Mouse (Mus musculus): ENCODE data around the gene Gm47996. TPM values are rescaled to one million over a fixed set of nuclear protein-coding genes. Genes with fewer than 3 reads are reported as not detected.

Gm47996 gene
- polyA plus RNA-seq, 1 experiment from 2014 or later = not detected

GRCm38 (mm10) chr1:151236141-151236930 lies 26.4 kb downstream of the Gm47996 start:
- 64% methylated on average over 13 of the region's 13 CpGs for WGBS
- no peaks in the 10 kb centered on the region for H3K9me3 ChIP-seq (ENCODE audit: control insufficient read depth, low read length)
- H3K27ac ChIP-seq (ENCODE audit: low read length) = no peak overlapping the region
- H3K36me3 ChIP-seq (ENCODE audit: control insufficient read depth, insufficient read depth, low read length) = no peaks in the 10 kb centered on the region
- H3K4me3 ChIP-seq (ENCODE audit: low read length) = no peak overlapping the region
- H3K9ac ChIP-seq (ENCODE audit: low read depth, low read length) = no peak overlapping the region
- no peak overlapping the region for H3K4me2 ChIP-seq (ENCODE audit: low read depth, low read length)
- no peaks in the 10 kb centered on the region for H3K4me1 ChIP-seq (ENCODE audit: control insufficient read depth, insufficient read depth, low read length)
- no peak for ATAC-seq
- H3K27me3 ChIP-seq (replicated peaks; ENCODE audit: control insufficient read depth, insufficient read depth, low read length) = no peaks in the 10 kb centered on the region

GRCm38 (mm10) chr1:151237780-151238179 lies 27.8 kb downstream of the Gm47996 start:
- no peak overlapping the region for H3K9ac ChIP-seq (ENCODE audit: low read depth, low read length)

GRCm38 (mm10) chr1:151243332-151243731 lies 33.4 kb downstream of the Gm47996 start:
- Histone ChIP-seq H3K4me1 (ENCODE audit: control insufficient read depth, insufficient read depth, low read length) (no peaks in the 10 kb centered on the region), H3K27me3 (replicated peaks; ENCODE audit: control insufficient read depth, insufficient read depth, low read length) (no peaks in the 10 kb centered on the region), H3K9me3 (ENCODE audit: control insufficient read depth, low read length) (no peaks in the 10 kb centered on the region), H3K27ac (ENCODE audit: low read length) (no peak overlapping the region), H3K9ac (ENCODE audit: low read depth, low read length) (no peak overlapping the region), H3K4me2 (ENCODE audit: low read depth, low read length) (no peak overlapping the region), H3K4me3 (ENCODE audit: low read length) (no peak overlapping the region), H3K36me3 (ENCODE audit: control insufficient read depth, insufficient read depth, low read length) (no peaks in the 10 kb centered on the region)
- ATAC-seq = no peak
- WGBS = 82% methylated on average over 4 of the region's 4 CpGs

More at GRCm38 (mm10) chr1:151237780-151238179, 27.8 kb downstream of the Gm47996 start:
- Histone ChIP-seq H3K4me3 (ENCODE audit: low read length) (no peak overlapping the region), H3K9me3 (ENCODE audit: control insufficient read depth, low read length) (no peaks in the 10 kb centered on the region), H3K27me3 (replicated peaks; ENCODE audit: control insufficient read depth, insufficient read depth, low read length) (no peaks in the 10 kb centered on the region), H3K4me2 (ENCODE audit: low read depth, low read length) (no peak overlapping the region), H3K36me3 (ENCODE audit: control insufficient read depth, insufficient read depth, low read length) (no peaks in the 10 kb centered on the region), H3K4me1 (ENCODE audit: control insufficient read depth, insufficient read depth, low read length) (no peaks in the 10 kb centered on the region), H3K27ac (ENCODE audit: low read length) (no peak overlapping the region)
- 60% methylated on average over 3 of the region's 3 CpGs for WGBS
- ATAC-seq = no peak

GRCm38 (mm10) chr1:151244013-151244412 lies 34.1 kb downstream of the Gm47996 start:
- H3K9me3 ChIP-seq (ENCODE audit: control insufficient read depth, low read length) = no peaks in the 10 kb centered on the region
- H3K36me3 ChIP-seq (ENCODE audit: control insufficient read depth, insufficient read depth, low read length) = no peaks in the 10 kb centered on the region
- no peaks in the 10 kb centered on the region for H3K4me1 ChIP-seq (ENCODE audit: control insufficient read depth, insufficient read depth, low read length)
- H3K4me3 ChIP-seq (ENCODE audit: low read length) = no peak overlapping the region
- WGBS = 91% methylated on average over 5 of the region's 5 CpGs
- H3K9ac ChIP-seq (ENCODE audit: low read depth, low read length) = no peak overlapping the region
- no peak overlapping the region for H3K27ac ChIP-seq (ENCODE audit: low read length)
- H3K27me3 ChIP-seq (replicated peaks; ENCODE audit: control insufficient read depth, insufficient read depth, low read length) = no peaks in the 10 kb centered on the region
- no peak for ATAC-seq
- H3K4me2 ChIP-seq (ENCODE audit: low read depth, low read length) = no peak overlapping the region

GRCm38 (mm10) chr1:151244761-151245160 lies 34.8 kb downstream of the Gm47996 start:
- H3K4me2 ChIP-seq (ENCODE audit: low read depth, low read length) = no peak overlapping the region
- H3K9ac ChIP-seq (ENCODE audit: low read depth, low read length) = no peak overlapping the region
- WGBS = 87% methylated on average over 4 of the region's 4 CpGs
- ATAC-seq = no peak
- no peaks in the 10 kb centered on the region for H3K9me3 ChIP-seq (ENCODE audit: control insufficient read depth, low read length)
- H3K27me3 ChIP-seq (replicated peaks; ENCODE audit: control insufficient read depth, insufficient read depth, low read length) = no peaks in the 10 kb centered on the region
- no peaks in the 10 kb centered on the region for H3K36me3 ChIP-seq (ENCODE audit: control insufficient read depth, insufficient read depth, low read length)
- no peak overlapping the region for H3K27ac ChIP-seq (ENCODE audit: low read length)
- H3K4me1 ChIP-seq (ENCODE audit: control insufficient read depth, insufficient read depth, low read length) = no peaks in the 10 kb centered on the region
- H3K4me3 ChIP-seq (ENCODE audit: low read length) = no peak overlapping the region

GRCm38 (mm10) chr1:151245165-151245564 lies 35.2 kb downstream of the Gm47996 start:
- 85% methylated on average over 10 of the region's 10 CpGs for WGBS
- H3K9ac ChIP-seq (ENCODE audit: low read depth, low read length) = no peak overlapping the region
- no peak overlapping the region for H3K27ac ChIP-seq (ENCODE audit: low read length)
- no peaks in the 10 kb centered on the region for H3K36me3 ChIP-seq (ENCODE audit: control insufficient read depth, insufficient read depth, low read length)
- H3K4me1 ChIP-seq (ENCODE audit: control insufficient read depth, insufficient read depth, low read length) = no peaks in the 10 kb centered on the region
- no peak overlapping the region for H3K4me3 ChIP-seq (ENCODE audit: low read length)
- H3K9me3 ChIP-seq (ENCODE audit: control insufficient read depth, low read length) = no peaks in the 10 kb centered on the region
- no peaks in the 10 kb centered on the region for H3K27me3 ChIP-seq (replicated peaks; ENCODE audit: control insufficient read depth, insufficient read depth, low read length)
- H3K4me2 ChIP-seq (ENCODE audit: low read depth, low read length) = no peak overlapping the region
- no peak for ATAC-seq

- no peak overlapping the region for H3K27ac ChIP-seq (ENCODE audit: low read length)
- H3K4me2 ChIP-seq (ENCODE audit: low read depth, low read length) = no peak overlapping the region
- H3K4me1 ChIP-seq (ENCODE audit: control insufficient read depth, insufficient read depth, low read length) = peaks cover 3% of the 10 kb centered on the region; the same call in 1 of the 2 replicates
- WGBS = 73% methylated on average over 2 of the region's 2 CpGs
- no peak overlapping the region for H3K4me3 ChIP-seq (ENCODE audit: low read length)
- H3K36me3 ChIP-seq (ENCODE audit: control insufficient read depth, insufficient read depth, low read length) = no peaks in the 10 kb centered on the region
- ATAC-seq = 0 out of 2 replicates have a peak, but pooled peaks have one; percentile 11
- H3K27me3 ChIP-seq (replicated peaks; ENCODE audit: control insufficient read depth, insufficient read depth, low read length) = no peaks in the 10 kb centered on the region
- H3K9me3 ChIP-seq (ENCODE audit: control insufficient read depth, low read length) = no peaks in the 10 kb centered on the region
- no peak overlapping the region for H3K9ac ChIP-seq (ENCODE audit: low read depth, low read length)
Observed at GRCm38 (mm10) chr1:151245846-151246245, 35.9 kb downstream of the Gm47996 start.

GRCm38 (mm10) chr1:151250109-151250508 lies 40.2 kb downstream of the Gm47996 start:
- H3K27ac ChIP-seq (ENCODE audit: low read length) = 0 out of 2 replicates have a peak overlapping the region, but pooled peaks have one; percentile 18

GRCm38 (mm10) chr1:151250529-151251193 lies 40.7 kb downstream of the Gm47996 start:
- no peak overlapping the region for H3K9ac ChIP-seq (ENCODE audit: low read depth, low read length)
- H3K36me3 ChIP-seq (ENCODE audit: control insufficient read depth, insufficient read depth, low read length) = no peaks in the 10 kb centered on the region
- H3K27ac ChIP-seq (ENCODE audit: low read length) = 0 out of 2 replicates have a peak overlapping the region, but pooled peaks have one; percentile 18
- H3K4me3 ChIP-seq (ENCODE audit: low read length) = no peak overlapping the region
- peak overlapping the region; percentile 31 for H3K4me2 ChIP-seq (ENCODE audit: low read depth, low read length)
- peaks cover 3% of the 10 kb centered on the region; the same call in 1 of the 2 replicates for H3K4me1 ChIP-seq (ENCODE audit: control insufficient read depth, insufficient read depth, low read length)
- ATAC-seq = peak; percentile 78
- H3K27me3 ChIP-seq (replicated peaks; ENCODE audit: control insufficient read depth, insufficient read depth, low read length) = no peaks in the 10 kb centered on the region
- H3K9me3 ChIP-seq (ENCODE audit: control insufficient read depth, low read length) = no peaks in the 10 kb centered on the region
- 52% methylated on average over 18 of the region's 18 CpGs for WGBS

More at GRCm38 (mm10) chr1:151250109-151250508, 40.2 kb downstream of the Gm47996 start:
- peaks cover 3% of the 10 kb centered on the region; the same call in 1 of the 2 replicates for H3K4me1 ChIP-seq (ENCODE audit: control insufficient read depth, insufficient read depth, low read length)
- H3K27me3 ChIP-seq (replicated peaks; ENCODE audit: control insufficient read depth, insufficient read depth, low read length) = no peaks in the 10 kb centered on the region
- H3K4me2 ChIP-seq (ENCODE audit: low read depth, low read length) = no peak overlapping the region
- no peak overlapping the region for H3K9ac ChIP-seq (ENCODE audit: low read depth, low read length)
- WGBS = 81% methylated on average over 3 of the region's 3 CpGs
- H3K9me3 ChIP-seq (ENCODE audit: control insufficient read depth, low read length) = no peaks in the 10 kb centered on the region
- ATAC-seq = no peak
- no peaks in the 10 kb centered on the region for H3K36me3 ChIP-seq (ENCODE audit: control insufficient read depth, insufficient read depth, low read length)
- H3K4me3 ChIP-seq (ENCODE audit: low read length) = no peak overlapping the region

Data from intestine, embryonic 16.5 days (tissue).